In the genomic region with DNA sequence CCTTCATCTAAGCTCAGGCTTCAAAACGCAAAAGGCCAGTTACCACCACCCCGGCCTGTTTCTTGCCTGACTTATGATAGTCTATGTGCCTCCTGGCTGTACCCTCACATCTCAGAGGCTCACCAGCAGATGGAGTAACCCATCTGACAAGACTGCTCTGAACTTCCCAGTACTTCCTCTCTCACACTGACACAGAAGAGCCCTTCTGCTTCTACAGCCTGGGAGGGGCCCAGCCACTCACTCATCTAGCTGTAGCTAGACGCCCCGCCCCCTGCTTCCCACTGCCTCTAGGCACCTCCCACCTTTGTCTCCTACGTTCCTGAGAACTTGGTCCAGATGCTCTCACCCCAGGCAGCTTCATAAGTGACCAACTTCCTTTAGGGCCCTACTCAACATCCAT, we compare ENCODE assay signal across 9 mouse cellular contexts. TPM values are rescaled to one million over a fixed set of nuclear protein-coding genes. Genes with fewer than 3 reads are reported as not detected.
DNase-seq lines count a peak whose midpoint lies in the region; ATAC-seq lines count a peak whose summit lies in the region.
"Had no signal": no experiment of that assay in that cellular context is flagged by ENCODE, and none has a peak within 500 bp of the region (broad histone marks: within the 10 kb centered on the region; RNA-seq: fewer than 3 reads in every experiment).

No protein-coding gene starts in this region.

- H3K27me3 ChIP-seq in neural tube, embryonic 12.5 days (replicated peaks), result peaks cover 10% of the 10 kb centered on the region; the same call in 1 of the 2 replicates
- H3K27me3 ChIP-seq in neural tube, embryonic 15.5 days (replicated peaks), result no peaks in the 10 kb centered on the region; the same call in 1 of the 2 replicates
- peaks cover 11% of the 10 kb centered on the region for H3K27me3 ChIP-seq in intestine, embryonic 16.5 days (replicated peaks; ENCODE audit: control insufficient read depth, insufficient read depth, low read length)

- ATAC-seq in neural tube, embryonic 12.5 days (ENCODE audit: low FRiP score, low read depth), result peak; percentile 31; the same call in 1 of the 2 replicates
- ATAC-seq in neural tube, embryonic 15.5 days (ENCODE audit: low FRiP score), result no peak
- ATAC-seq in intestine, embryonic 16.5 days, result peak; percentile 36; the same call in 1 of the 2 replicates

- no peak overlapping the region for H3K27ac ChIP-seq in neural tube, embryonic 12.5 days
- no peak overlapping the region for H3K27ac ChIP-seq in neural tube, embryonic 15.5 days (replicated peaks)
- H3K27ac ChIP-seq in intestine, embryonic 16.5 days (ENCODE audit: low read length), result no peak overlapping the region
- H3K27ac ChIP-seq: macrophage had no signal

- peak; percentile 39 to 49 for DNase-seq in cerebellum, postnatal 10 days
- DNase-seq in cerebellum, postnatal 36 days, result no peak
- DNase-seq in mesoderm, embryonic 11.5 days (ENCODE audit: low read depth, low spot score), result peak; percentile 48
- no peak for DNase-seq in left cerebral cortex, adult 9 months (ENCODE audit: low spot score in 2 of 2)
- no peak for DNase-seq in urinary bladder, postnatal 25 days (ENCODE audit: low spot score)

- 24% methylated on average over 5 of the region's 5 CpGs for WGBS in neural tube, embryonic 12.5 days
- WGBS in neural tube, embryonic 15.5 days, result 31% methylated on average over 5 of the region's 5 CpGs
- 32% methylated on average over 5 of the region's 5 CpGs for WGBS in intestine, embryonic 16.5 days

- H3K4me2 ChIP-seq in neural tube, embryonic 12.5 days (replicated peaks), result no peak overlapping the region
- H3K4me2 ChIP-seq in neural tube, embryonic 15.5 days, result no peak overlapping the region
- no peak overlapping the region for H3K4me2 ChIP-seq in intestine, embryonic 16.5 days (ENCODE audit: low read depth, low read length)

- no peak overlapping the region for H3K9ac ChIP-seq in neural tube, embryonic 12.5 days
- no peak overlapping the region for H3K9ac ChIP-seq in neural tube, embryonic 15.5 days (replicated peaks)
- H3K9ac ChIP-seq in intestine, embryonic 16.5 days (ENCODE audit: low read depth, low read length), result no peak overlapping the region

- H3K9me3 ChIP-seq in neural tube, embryonic 12.5 days, result no peaks in the 10 kb centered on the region
- H3K9me3 ChIP-seq in neural tube, embryonic 15.5 days (replicated peaks), result no peaks in the 10 kb centered on the region
- no peaks in the 10 kb centered on the region for H3K9me3 ChIP-seq in intestine, embryonic 16.5 days (ENCODE audit: control insufficient read depth, low read length)

- H3K36me3 ChIP-seq in neural tube, embryonic 12.5 days, result peaks cover 10% of the 10 kb centered on the region; the same call in 1 of the 2 replicates
- H3K36me3 ChIP-seq in neural tube, embryonic 15.5 days, result peaks cover 24% of the 10 kb centered on the region
- no peaks in the 10 kb centered on the region for H3K36me3 ChIP-seq in intestine, embryonic 16.5 days (ENCODE audit: control insufficient read depth, insufficient read depth, low read length)

- H3K4me3 ChIP-seq in neural tube, embryonic 12.5 days, result no peak overlapping the region
- H3K4me3 ChIP-seq in neural tube, embryonic 15.5 days (replicated peaks), result no peak overlapping the region
- no peak overlapping the region for H3K4me3 ChIP-seq in intestine, embryonic 16.5 days (ENCODE audit: low read length)

- peaks cover 21% of the 10 kb centered on the region for H3K4me1 ChIP-seq in neural tube, embryonic 12.5 days
- H3K4me1 ChIP-seq in neural tube, embryonic 15.5 days, result peaks cover 27% of the 10 kb centered on the region
- H3K4me1 ChIP-seq in intestine, embryonic 16.5 days (ENCODE audit: control insufficient read depth, insufficient read depth, low read length), result peaks cover 9% of the 10 kb centered on the region

RNA-seq across cellular contexts. Expression of gene Tbc1d30, which starts 45.6 kb away (rescaled TPM):
- 8.1 and 9.0 TPM in 2 replicates for polyA plus RNA-seq in neural tube, embryonic 12.5 days (2016; fragmentation: Nextera tagmentation; extraction: Ambion mirVana)
- 16.2 and 18.2 TPM in 2 replicates for polyA plus RNA-seq in neural tube, embryonic 15.5 days (2015; fragmentation: Nextera tagmentation; extraction: Ambion mirVana)
- 3.5 and 4.3 TPM in 2 replicates for polyA plus RNA-seq in intestine, embryonic 16.5 days (2015; fragmentation: Nextera tagmentation; extraction: Ambion mirVana)

RNA-seq across cellular contexts. Expression of gene Gns, which starts 59.4 kb away (rescaled TPM):
- 47.7 and 54.4 TPM in 2 replicates for polyA plus RNA-seq in neural tube, embryonic 12.5 days (2016; fragmentation: Nextera tagmentation; extraction: Ambion mirVana)
- 39.8 and 41.5 TPM in 2 replicates for polyA plus RNA-seq in neural tube, embryonic 15.5 days (2015; fragmentation: Nextera tagmentation; extraction: Ambion mirVana)
- polyA plus RNA-seq in intestine, embryonic 16.5 days (2015; fragmentation: Nextera tagmentation; extraction: Ambion mirVana), result 43.3 and 50.4 TPM in 2 replicates

Comparison
In these comparisons a context has a peak if more than half of its experiments do, and no peak if none do; other contexts are left out.
1. DNase-seq: peak in cerebellum, postnatal 10 days (2 of 2) and mesoderm, embryonic 11.5 days (single experiment); none in cerebellum, postnatal 36 days (0 of 2), left cerebral cortex, adult 9 months (0 of 2) and urinary bladder, postnatal 25 days (single experiment).